Mouse (Mus musculus) lung, embryonic 14.5 days (tissue): Measurements from ENCODE around the gene Mpv17l. TPM values are rescaled to one million over a fixed set of nuclear protein-coding genes. Genes with fewer than 3 reads are reported as not detected.
"Not testable (repeated sequence)": the region's sequence is repeated elsewhere in the genome, so short reads cannot be mapped to it uniquely, and the experiment has no call there.

Source experiments
- ATAC-seq: fragments of 200-750 bp; cut with Nextera tagmentation; 2 replicates; pipeline ENCODE4 v1.8.0; 2017; ENCODE audit warnings: mild to moderate bottlenecking, moderate TSS enrichment, moderate library complexity; ENCODE audit not compliant: insufficient read depth
- DNase-seq: peaks from one replicate; pipeline ENCODE4 v3.0.0-alpha.2; 2015
- H3K27ac ChIP-seq: fragments of 300-500 bp; sonication (generic); 2 replicates; pipeline ENCODE4 v1.5.1; 2014; ENCODE audit warnings: low read depth, mild to moderate bottlenecking, moderate library complexity
- H3K27me3 ChIP-seq: fragments of 300-500 bp; sonication (generic); 2 replicates; pipeline ENCODE4 v1.6.1; 2014; ENCODE audit warnings: low read length, control low read depth; ENCODE audit not compliant: insufficient read depth
- H3K36me3 ChIP-seq: fragments of 300-500 bp; sonication (generic); 2 replicates; pipeline ENCODE4 v1.6.1; 2014; ENCODE audit warnings: control low read depth; ENCODE audit not compliant: insufficient read depth
- H3K4me1 ChIP-seq: fragments of 300-500 bp; sonication (generic); 2 replicates; pipeline ENCODE4 v1.6.1; 2014; ENCODE audit warnings: antibody characterized with exemption, control low read depth; ENCODE audit not compliant: insufficient read depth
- H3K4me2 ChIP-seq: fragments of 300-500 bp; sonication (generic); 2 replicates; pipeline ENCODE4 v1.6.1; 2014; ENCODE audit warnings: mild to moderate bottlenecking
- H3K4me3 ChIP-seq: fragments of 300-500 bp; sonication (generic); 2 replicates; pipeline ENCODE4 v1.5.1; 2014; ENCODE audit warnings: low read depth, low read length
- H3K9ac ChIP-seq: fragments of 300-500 bp; sonication (generic); 2 replicates; pipeline ENCODE4 v1.6.1; 2014
- H3K9me3 ChIP-seq: fragments of 300-500 bp; sonication (generic); 2 replicates; pipeline ENCODE4 v1.6.1; 2016; ENCODE audit warnings: low read depth, low read length, control low read depth
- CTCF ChIP-seq: IDR thresholded peaks from 2 replicates; pipeline ENCODE4 v1.5.1; 2016; ENCODE audit warnings: antibody characterized with exemption, low read depth
- whole genome bisulfite sequencing: fragments of 180-500 bp; shearing (Covaris S2); extraction: QIAGEN DNeasy Blood & Tissue Kit; methylation state at CpG from one replicate; pipeline ENCODE4 v1.1.7; 2014; 5-methylcytosine and 5-hydroxymethylcytosine counted together
- polyA plus RNA-seq: library from polyadenylated mRNA; unstranded; fragments of >200 nt; fragmentation: Nextera tagmentation; extraction: Ambion mirVana; gene quantifications from 2 replicates; pipeline ENCODE4 v1.2.1, GENCODE M21; 2014

The Mpv17l gene
- polyA plus RNA-seq, 1 experiment from 2014 or later: 5.9 TPM

DNA sequence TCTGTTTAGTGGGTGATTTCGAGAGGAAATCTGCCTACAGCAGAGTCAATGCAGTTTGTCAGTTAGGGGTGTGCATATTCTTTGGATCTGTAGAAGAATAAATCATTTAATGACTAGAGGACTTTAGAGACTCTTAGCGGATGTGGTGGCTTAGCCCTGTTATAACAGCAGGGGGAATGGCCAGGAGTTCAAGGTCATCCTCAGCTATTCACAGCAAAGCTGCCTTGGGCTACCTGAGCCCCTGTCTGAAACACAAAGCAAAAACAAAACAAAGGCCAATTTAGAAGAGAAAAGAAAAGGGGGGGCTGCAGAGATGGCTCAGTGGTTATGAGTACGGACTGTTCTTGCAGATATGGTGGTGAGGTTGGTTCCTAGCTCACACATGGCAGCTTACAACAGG is 48.3 kb downstream of the Mpv17l start:
- no peak for TF ChIP-seq CTCF
- H3K4me1 ChIP-seq: no peaks in the 10 kb centered on the region
- 81% methylated on average over 3 of the region's 3 CpGs for WGBS
- no peaks in the 10 kb centered on the region for H3K27me3 ChIP-seq
- no peaks in the 10 kb centered on the region for H3K36me3 ChIP-seq
- H3K9me3 ChIP-seq: no peaks in the 10 kb centered on the region
- no peak overlapping the region for H3K4me2 ChIP-seq
- no peak overlapping the region for H3K27ac ChIP-seq
- DNase-seq (no peak), ATAC-seq (no peak)
- no peak overlapping the region for H3K9ac ChIP-seq
- no peak overlapping the region for H3K4me3 ChIP-seq

DNA sequence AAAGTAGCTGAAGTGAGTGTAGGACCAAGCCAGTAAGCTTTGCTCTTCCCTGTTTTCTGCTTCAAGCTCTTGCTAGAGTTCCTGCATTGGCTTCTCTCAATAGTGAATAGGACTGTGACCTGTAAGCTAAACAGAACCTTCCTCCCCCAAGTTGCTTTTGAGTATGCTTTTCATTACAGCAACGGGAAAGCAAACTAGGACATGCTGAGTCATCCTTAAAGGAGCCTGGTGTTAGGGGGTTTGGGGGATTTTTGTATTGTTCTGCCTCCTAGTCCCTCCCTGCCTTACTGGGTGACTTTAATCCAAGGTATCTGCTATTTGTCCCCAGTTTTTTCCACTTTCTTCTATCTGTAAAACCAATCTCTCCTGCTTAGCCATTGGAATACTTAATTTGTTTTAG is 59.1 kb downstream of the Mpv17l start:
- TF ChIP-seq CTCF: no peak
- no peaks in the 10 kb centered on the region for H3K4me1 ChIP-seq
- H3K4me2 ChIP-seq: no peak overlapping the region
- H3K27me3 ChIP-seq: no peaks in the 10 kb centered on the region
- ATAC-seq (no peak), DNase-seq (no peak)
- H3K4me3 ChIP-seq: no peak overlapping the region
- H3K36me3 ChIP-seq: no peaks in the 10 kb centered on the region
- no peaks in the 10 kb centered on the region for H3K9me3 ChIP-seq
- no peak overlapping the region for H3K9ac ChIP-seq
- WGBS: 12% methylated on average over 1 of the region's 1 CpGs
- no peak overlapping the region for H3K27ac ChIP-seq

DNA sequence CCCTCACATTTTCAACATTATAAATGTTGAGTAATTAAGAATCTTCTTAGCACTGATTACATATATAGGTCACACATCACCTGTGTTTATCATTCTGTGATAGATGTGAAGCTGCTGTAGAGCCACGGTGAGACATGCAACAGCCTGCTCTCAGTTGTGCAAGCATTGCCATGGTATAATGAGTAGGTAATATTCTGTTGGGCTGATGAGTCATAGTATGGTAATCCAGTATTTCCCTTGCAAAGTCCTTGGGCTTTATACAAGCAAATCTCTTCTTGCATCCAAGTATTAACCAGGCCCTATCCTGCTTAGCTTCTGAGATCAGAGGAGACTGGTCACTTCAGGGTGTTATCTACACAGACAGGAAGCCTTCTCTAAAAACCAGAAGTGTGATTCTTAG is 66.1 kb downstream of the Mpv17l start:
- no peak for TF ChIP-seq CTCF
- H3K27me3 ChIP-seq: no peaks in the 10 kb centered on the region
- ATAC-seq (no peak), DNase-seq (no peak)
- H3K9ac ChIP-seq: no peak overlapping the region
- no peak overlapping the region for H3K27ac ChIP-seq
- no peaks in the 10 kb centered on the region for H3K9me3 ChIP-seq
- no peaks in the 10 kb centered on the region for H3K36me3 ChIP-seq
- H3K4me2 ChIP-seq: no peak overlapping the region
- no peaks in the 10 kb centered on the region for H3K4me1 ChIP-seq
- H3K4me3 ChIP-seq: no peak overlapping the region
- WGBS: 45% methylated on average over 1 of the region's 1 CpGs

DNA sequence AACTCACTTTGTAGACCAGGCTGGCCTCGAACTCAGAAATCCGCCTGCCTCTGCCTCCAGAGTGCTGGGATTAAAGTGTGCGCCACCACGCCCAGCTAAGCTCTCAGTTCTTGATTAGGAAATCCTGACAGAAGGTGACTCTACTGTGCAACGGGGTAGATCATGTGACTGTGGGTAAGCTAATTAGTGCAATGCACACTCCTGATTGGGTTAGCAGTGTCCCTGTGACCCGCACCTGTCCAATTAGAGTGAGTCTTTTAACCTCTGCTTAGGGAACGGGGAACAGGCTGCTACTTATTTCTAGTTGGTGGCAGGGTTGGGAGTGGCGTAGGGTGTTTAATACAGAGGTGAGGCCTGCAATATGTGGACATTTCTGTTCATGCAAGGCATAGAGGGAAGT is 69.1 kb downstream of the Mpv17l start:
- Histone ChIP-seq H3K36me3 (no peaks in the 10 kb centered on the region), H3K27ac (no peak overlapping the region), H3K4me1 (no peaks in the 10 kb centered on the region), H3K4me3 (no peak overlapping the region), H3K9ac (no peak overlapping the region), H3K4me2 (no peak overlapping the region), H3K27me3 (no peaks in the 10 kb centered on the region), H3K9me3 (no peaks in the 10 kb centered on the region)
- DNase-seq (no peak), ATAC-seq (no peak)
- WGBS: 93% methylated on average over 8 of the region's 8 CpGs
- no peak for TF ChIP-seq CTCF

DNA sequence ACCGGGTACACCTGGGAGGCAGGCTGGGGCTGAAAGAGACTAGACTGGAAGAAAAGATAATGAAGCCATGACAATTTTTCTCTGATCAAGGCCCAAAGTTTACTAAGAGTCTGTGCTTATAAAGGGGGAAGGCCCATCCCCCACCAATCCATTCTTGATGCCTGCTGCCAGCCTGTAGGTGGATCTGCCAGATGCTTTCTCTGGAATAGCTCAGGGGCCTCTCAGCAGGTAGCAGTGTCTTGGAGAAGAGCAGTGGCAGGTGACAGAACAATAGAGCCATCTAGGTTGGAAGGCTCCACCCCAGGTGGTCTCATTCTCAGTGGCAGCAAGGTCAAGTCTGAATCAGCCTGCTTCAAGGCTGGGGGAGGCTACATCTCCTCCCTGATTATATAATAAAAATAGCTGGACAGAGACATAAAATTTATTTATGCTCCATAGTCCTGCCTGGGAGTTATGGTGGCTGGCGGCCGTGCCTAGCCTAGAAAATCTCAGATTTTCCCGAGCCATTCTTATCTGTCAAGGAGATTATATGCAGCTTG is 73.5 kb downstream of the Mpv17l start:
- not testable (repeated sequence) for H3K4me3 ChIP-seq, H3K9me3 ChIP-seq, DNase-seq, H3K27me3 ChIP-seq, ATAC-seq, H3K4me1 ChIP-seq, H3K4me2 ChIP-seq, H3K27ac ChIP-seq, H3K36me3 ChIP-seq, H3K9ac ChIP-seq
- 81% methylated on average over 4 of the region's 4 CpGs for WGBS

DNA sequence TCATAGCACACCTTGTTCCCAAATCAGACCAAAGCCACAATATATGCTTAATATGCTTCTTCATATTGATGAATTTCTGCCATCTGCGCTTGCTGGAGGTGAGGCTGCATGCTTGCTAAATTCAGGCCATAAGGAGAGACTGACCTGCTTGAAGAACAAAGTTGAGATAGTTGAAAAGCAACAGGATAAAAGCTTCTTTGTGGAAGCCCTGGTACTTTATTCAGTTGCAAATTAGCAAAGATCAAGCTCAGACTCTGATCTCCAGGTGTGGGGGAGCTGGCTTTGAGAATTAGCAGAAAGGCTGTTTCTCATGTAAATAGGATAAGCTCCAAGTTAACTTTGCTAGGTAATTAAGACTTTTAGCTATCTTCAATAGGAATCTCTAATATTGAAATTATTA is 74.1 kb downstream of the Mpv17l start:
- 54% methylated on average over 1 of the region's 1 CpGs for WGBS
- ATAC-seq, H3K36me3 ChIP-seq: not testable (repeated sequence)

DNA sequence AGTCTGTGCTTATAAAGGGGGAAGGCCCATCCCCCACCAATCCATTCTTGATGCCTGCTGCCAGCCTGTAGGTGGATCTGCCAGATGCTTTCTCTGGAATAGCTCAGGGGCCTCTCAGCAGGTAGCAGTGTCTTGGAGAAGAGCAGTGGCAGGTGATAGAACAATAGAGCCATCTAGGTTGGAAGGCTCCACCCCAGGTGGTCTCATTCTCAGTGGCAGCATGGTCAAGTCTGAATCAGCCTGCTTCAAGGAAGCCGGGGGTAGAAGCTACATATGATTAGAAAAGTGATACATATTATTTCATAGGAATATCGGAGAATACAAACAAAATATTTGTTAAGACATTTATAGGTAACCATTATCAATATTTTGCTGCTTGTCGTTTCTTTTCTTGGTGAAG is 78.8 kb downstream of the Mpv17l start:
- not testable (repeated sequence) for ATAC-seq, H3K36me3 ChIP-seq, H3K27ac ChIP-seq, DNase-seq, H3K9me3 ChIP-seq, H3K9ac ChIP-seq, H3K27me3 ChIP-seq, H3K4me2 ChIP-seq, H3K4me3 ChIP-seq, H3K4me1 ChIP-seq
- WGBS: 81% methylated on average over 3 of the region's 3 CpGs

More for the DNA sequence above, 74.1 kb downstream of the Mpv17l start:
- not testable (repeated sequence) for H3K27me3 ChIP-seq, H3K4me3 ChIP-seq, H3K4me2 ChIP-seq, H3K4me1 ChIP-seq, DNase-seq, H3K27ac ChIP-seq, H3K9me3 ChIP-seq, H3K9ac ChIP-seq

DNA sequence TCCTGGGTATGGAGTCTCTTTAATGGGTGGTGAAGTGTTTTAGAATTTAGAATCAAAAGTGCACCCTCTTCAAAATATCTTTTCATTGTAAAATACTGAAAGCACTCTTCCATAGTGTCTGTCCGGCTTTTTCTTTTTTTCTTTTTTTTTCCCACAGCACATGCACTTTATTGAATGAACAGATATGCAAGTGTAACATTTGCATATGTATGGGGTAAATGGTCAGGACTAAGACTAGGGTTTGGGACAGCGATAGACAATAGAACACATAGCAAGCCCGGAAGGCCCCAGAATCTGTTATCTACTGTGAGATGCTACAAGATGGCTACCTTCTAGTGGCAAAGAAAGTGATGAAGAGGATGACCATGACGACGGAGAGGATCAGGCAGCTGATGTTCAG is 80.2 kb downstream of the Mpv17l start:
- Histone ChIP-seq H3K36me3 (no peaks in the 10 kb centered on the region), H3K9me3 (no peaks in the 10 kb centered on the region), H3K4me3 (no peak overlapping the region), H3K4me2 (no peak overlapping the region), H3K27ac (no peak overlapping the region), H3K9ac (no peak overlapping the region), H3K4me1 (no peaks in the 10 kb centered on the region), H3K27me3 (no peaks in the 10 kb centered on the region)
- WGBS: 91% methylated on average over 5 of the region's 5 CpGs
- no peak for ATAC-seq
- TF ChIP-seq CTCF: no peak
- no peak for DNase-seq
